Mouse (Mus musculus) left cerebral cortex, adult 8-10 months (tissue): ENCODE results near the gene Hrnr. TPM values are rescaled to one million over a fixed set of nuclear protein-coding genes. Genes with fewer than 3 reads are reported as not detected.

Experiments
- DNase-seq, 2 experiments: peaks; one replicate each; pipeline ENCODE4 v3.0.0; 2022; ENCODE audit warnings: low spot score in 2 of 2
- total RNA-seq, 4 experiments: library from RNA; stranded (reverse); gene quantifications; 2 replicates each; pipeline ENCODE4 v1.2.4; 2022

Gene Hrnr
- total RNA-seq, result not detected

DNA sequence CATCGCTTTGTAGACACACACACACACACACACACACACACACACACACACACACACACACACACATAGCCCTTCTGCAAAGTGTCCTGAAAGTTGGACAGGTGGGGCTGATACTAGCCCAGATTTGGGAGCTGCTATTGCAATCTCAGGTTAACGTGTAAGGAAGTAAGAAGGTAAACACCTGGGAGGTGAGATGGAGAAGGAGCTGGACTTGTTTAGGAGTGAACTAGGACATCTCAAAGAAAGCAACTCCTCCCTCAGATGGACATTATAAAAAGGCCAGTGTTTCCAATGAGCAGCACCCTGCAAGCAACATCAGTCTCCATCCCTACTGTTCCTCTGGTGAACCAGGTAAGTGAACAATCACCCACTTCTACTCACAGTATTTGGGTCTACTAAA is at the start of gene Hrnr:
Gene Hrnr (plus strand): TSS at position 301 of the 400 bp plus-strand sequence.
- no peak for DNase-seq

DNA sequence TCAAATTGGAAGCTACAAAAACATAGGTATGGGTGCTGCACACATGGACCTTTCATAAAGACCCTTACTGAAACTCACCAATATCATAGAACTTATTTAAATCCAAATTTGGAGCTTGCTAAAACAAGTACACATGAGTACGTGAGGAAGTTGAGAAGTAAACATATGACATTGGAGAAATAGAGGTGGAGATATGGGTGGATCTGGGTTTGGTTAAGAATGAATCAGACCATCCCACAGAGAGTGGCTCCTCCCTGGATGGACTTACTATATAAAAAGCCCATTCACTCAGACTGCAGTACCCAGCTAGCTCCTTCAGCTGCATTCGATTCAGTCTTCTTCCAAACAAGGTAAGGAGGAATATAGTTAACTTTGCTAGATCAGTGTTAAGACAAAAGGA is 46.3 kb upstream of the Hrnr start, which contains the start of gene Flg:
Gene Flg (plus strand): TSS at position 301 of the 400 bp plus-strand sequence.
- no peak for DNase-seq

DNA sequence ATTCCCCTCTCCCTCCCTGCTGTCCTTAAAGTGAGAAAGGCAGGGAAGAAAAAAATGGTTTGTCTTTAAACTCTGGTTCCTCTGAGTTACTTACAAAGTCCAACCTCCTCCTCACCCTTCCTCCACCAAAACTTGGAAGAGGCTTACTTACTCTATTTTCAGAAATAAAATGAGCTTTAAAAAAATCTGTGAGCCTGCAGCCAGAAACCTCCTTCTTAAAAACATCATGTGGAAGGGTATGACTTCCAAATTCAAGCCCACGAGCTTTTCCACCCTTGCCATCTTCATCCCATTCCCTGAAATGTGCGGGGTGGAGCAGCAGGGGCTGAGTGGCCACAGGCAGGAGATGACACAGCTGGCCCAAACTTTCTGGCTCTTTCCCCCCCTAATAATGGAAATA is 22.0 kb upstream of the Hrnr start:
- peak in 1 of 2 experiments; percentile 33 for DNase-seq

DNA sequence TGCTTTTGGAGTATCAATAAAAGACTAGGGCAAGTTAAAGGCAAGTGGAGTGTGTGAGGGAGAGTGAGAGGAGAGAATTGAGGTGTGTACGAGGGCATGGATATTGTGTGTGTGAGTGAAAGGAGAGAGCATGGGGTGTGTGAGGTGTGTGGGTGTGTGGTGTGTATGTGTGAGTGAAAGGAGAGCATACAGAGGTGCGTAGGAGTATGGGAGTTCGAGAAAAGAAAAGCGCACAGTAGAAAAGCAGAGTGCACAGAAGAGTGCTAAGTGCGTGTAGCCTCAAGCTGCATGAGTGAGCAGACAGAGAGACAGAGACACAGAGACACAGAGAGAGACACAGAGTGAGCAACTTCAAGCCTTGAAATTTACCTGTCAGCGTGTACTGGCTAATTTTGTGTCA is 19.7 kb upstream of the Hrnr start:
- DNase-seq, result peak in 1 of 2 experiments; percentile 28

DNA sequence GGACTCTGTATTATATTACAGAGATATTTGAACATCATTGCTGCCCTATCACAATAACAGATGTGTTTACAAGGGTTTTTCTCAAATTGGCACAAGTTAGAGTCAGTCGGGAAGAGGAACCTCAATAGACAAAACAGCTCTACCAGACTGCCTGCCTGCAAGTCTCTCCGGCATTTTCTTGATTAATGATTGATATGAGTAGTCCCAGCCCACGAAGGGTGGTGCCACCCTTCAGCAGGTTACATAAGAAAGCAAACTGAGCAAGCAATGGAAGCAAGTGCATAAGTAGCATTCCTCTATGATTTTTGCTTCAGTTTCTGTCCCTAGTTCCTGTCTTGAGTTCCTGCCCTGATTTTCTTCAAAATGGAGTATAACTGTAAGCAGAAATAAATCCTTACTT is 17.7 kb upstream of the Hrnr start:
- no peak for DNase-seq

DNA sequence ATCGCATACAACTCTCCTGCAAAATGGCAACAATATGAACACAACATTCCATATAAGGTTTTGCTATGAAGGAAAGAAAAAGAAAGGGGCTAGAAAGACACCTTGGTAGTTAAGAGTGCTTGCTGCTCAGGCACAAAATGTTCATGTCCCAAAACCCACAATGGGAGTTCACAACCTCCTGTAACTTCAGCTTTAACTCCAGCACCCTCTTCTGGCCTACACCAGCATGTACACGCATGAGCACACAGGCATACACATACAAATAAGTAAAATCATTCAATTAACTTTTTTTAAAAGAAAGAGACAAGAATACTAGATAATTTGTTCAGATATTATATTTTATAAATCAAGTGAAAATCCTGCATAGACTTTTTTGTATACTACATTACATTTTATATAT is 13.4 kb upstream of the Hrnr start:
- DNase-seq, result no peak

DNA sequence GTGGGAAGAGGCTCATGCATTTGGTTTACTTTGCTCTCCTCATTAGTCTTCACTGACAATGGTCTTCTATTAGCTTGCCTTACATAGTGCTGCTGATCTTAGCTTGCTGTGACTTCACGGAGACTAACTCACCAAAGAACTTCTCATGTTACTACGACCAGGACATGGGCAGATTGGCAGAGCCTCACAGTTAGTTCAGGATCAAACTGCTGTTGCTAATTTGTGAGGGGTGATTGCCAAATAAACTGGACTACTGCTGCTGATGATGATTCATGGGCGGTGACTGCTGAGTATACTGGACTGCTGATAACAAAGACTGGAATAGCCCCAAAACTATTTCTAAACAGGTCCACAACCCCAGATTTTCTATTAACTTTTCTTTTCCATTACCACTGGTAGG is 8.2 kb upstream of the Hrnr start:
- DNase-seq, result no peak

DNA sequence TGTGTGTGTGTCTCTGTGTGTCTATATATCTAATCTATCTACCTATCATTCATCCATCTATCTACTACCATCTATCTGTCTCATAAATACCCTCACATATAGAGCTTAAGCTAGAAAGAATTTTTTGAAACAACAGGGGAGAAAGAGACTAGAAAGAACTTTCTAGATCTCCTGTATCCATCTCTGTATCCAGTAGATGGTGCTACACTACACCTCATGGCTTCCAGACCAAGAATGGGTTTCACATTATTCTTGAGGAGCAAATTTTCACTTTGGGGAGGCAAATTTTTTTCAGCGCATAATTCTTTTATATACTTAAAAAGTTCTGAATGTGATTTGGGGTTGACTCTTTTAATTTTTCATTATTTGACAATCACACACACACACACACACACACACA is 5.2 kb upstream of the Hrnr start:
- no peak for DNase-seq

DNA sequence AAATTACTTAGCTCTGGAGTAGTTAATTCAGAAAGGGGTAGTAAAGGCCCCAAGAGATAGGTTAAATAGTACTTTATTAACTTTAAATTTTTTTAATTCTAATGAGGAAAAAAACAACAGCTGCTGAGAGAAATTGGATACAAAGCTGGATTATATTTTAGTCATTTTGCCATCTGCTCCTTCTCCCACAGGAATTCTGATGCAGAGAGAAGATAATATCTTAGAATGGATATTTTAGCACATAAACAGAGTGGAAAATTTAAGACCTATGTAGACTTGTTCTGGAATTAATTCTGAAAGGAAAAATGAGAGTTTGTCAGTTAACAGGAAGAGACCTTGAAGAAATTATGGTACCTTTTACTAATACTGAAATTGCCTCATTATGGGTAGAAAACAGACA is 18.2 kb downstream of the Hrnr start:
- no peak for DNase-seq

DNA sequence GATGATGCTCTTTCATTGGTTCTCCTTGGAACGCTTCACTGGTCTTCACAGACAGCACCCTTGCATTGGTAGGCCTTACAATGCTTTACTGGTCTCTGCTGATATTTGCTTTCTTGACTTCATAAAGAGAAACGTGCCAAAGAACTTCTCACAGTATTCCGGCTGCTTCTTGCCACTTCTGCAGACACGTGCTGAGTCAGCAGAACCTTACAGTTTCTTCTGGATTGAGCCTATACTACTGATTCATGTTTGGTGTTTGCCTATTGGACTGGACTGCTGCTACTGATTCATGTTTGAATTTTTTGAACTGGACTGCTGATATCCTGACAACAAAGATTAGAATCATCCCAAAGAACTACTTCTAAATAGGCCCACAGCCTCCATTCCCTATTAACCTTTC is 20.5 kb downstream of the Hrnr start:
- no peak for DNase-seq

DNA sequence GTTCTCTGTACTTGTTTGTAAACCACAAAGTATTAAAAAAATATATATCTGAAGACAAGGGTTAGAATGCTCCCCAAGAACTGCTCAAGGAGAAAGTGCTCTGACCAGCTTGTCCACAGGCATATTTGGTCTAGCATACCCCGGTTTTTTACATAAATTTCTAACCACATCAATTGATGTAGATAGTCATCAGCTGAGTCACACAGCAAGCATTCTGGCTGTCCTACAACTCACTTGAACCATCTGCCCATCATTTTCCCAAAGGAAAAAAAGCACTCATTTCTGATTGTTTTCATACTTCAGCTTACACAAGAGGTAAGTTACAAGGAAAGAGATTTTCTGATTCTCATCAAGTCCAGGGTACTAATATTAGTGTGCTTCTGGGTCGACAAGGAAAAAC is 27.3 kb downstream of the Hrnr start:
- DNase-seq, result no peak

DNA sequence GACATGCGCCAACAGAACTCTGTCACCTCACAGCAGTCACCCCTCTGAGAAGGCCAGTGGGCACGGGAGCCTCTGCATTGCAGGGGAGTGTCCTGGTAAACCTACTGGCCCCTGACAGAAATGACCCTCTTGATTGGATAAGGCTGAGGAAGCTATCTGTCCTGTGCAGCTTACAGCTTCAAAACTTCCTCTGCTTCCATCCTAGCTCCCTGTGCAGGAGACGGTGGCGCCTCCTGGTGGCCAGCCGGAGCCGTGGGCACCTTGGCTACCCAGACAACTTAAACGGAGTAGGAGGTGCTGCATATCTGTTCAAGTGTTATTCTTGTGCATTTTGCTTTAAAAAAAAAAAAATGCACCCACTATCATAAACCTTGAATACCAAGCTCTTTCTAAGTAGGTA is 40.5 kb downstream of the Hrnr start:
- DNase-seq, result peak; percentile 18 to 29

DNA sequence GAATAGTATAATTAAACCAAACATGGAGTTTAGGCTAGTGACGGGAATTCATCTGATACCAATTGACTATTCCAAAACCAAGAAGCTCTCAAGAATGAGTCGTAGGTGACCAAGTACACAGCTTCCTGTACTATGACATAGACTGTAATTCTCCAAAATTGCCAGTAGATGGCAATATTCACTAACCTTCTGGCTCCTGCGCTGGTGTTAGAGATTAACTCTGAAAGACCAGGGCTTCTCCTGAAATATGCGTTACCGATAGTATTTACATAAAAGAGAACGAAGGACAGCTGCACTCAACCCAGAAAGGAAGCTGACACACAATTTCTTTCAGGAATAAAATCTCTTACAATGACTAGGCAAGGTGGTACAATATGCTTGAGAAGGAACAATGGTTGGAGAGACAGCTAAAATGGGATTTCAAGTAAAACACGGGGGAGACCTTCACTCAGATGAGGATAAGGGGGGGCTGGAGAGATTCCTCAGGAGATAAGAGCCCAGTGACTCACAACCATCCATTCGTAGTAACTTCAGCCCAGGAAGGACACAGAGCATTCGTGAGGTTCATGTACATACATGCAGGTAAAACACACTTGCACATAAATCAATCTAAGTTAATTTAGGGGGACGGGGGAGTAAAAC is 42.5 kb downstream of the Hrnr start:
- DNase-seq, result no peak

DNA sequence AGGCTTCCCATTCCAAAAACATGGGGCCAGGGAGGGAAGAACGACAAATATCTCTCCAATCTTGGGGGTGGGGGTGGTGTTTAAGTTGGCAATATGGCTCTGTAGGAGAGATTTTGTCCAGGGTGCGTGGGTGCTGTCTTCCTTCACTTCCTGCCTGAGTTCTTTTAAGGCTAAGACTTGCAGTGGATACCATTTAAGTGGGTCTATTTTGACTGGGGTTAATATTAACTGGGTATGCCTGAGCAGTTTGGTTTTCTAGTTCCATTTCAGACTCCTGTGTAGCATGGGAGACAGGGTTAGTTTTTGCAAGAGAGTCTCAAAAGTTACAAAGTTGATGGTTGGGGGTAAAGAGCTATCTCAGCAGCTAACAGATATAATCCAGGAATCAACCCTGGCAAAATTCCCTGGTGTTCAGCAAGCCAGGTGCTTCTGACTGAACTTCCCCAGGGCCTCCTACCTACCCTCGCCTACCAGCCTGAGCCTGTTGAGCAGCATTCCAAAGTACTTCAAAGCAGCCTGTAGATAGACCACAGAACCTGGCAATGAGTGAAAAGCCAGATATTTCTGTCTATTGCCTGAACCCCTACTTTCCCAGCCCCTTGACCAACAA is 47.5 kb downstream of the Hrnr start:
- no peak for DNase-seq

DNA sequence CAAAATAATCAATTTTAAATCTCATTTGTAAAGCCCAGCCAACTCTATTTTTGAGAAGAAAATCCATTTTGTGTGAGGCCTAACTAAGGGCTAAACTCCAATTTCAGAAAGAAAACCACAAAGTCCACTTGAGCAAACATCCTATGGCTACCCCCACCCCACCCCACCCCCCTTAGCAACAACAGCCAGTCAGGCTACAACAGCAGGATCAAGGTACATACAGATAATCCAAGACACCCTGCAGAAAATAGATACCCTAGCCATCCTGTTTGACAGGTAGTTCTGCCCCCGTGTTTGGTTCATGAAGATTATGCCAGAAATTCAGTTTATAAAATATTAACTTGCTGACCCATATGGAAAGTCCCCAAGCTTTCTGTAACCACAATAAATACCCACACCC is 48.6 kb downstream of the Hrnr start:
- DNase-seq, result no peak

DNA sequence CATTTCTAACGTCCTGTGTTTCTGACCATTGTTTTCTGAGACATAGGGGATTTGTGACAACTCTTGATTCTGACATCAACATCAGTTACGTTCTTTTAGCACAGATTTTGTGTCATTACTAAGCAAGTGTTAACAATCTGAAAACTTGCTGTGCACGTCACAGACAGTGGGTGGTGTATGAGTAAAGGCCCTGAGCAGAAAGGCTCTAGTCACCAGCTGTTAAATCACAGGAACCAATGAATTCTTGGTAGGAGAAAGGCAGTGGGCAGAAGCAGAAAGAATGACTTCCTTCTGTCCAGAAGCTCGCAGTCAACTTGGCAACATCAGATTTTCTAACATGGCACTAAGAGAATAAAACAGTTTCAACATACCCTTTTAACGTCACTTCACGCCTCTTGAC is 53.9 kb downstream of the Hrnr start:
- DNase-seq, result no peak

DNA sequence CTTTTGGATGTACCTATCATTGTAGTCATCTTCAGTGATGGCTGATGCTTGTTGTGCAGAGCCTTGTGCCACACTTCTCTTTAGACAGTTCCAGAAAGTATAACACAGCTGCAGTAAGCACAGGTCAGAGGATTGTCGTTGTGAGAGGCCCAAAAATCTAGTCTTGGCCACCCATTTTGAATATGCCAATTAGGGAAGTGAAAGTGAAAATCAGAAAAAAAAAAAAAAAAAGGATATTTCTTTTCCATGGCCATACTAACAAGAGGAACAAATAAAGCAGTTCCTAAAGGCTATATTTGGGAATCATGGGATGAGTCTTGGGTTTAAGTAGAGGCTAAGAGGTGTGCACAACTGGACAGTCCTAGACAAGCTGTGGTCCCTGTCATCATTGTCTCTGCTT is 55.6 kb downstream of the Hrnr start:
- no peak for DNase-seq

DNA sequence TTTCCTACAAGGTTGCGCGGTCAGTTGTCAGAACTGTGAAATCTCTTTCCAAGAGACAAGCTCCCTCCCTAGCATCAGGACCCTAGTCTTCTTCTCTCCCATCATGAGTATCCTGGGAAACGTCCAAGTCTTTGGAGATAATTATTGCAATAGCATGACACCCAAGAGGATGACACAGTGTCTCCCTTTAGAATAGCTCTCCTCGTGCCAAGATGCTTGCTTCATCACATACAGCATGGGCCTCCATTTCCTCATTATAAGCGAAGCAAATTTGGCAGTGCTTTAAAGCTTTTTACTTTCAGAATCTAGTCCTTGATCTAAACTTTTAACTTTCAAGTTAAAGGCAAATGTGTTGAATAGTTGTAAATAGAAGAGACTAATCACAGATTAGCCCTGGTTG is 56.1 kb downstream of the Hrnr start:
- DNase-seq, result no peak

DNA sequence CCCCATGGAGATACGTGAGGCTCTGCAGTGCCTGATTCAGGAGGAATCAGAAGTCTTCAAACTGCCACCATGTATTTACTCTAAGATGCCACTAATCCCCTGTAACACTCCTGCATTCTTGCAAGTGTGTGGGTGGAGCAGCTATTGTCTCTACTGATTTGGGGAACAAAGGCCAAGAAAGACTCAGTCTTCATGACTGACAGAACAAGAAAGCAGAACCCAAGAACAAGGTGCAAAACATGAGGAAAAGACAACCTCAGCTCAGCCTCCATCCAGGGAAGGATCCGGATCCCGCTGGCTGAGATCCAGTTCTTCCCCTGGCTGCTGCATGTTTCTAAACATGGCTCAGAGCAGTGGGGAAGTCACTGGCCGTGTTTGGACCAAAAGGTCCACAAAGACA is 58.6 kb downstream of the Hrnr start:
- no peak for DNase-seq
